Mouse (Mus musculus): Measurements from ENCODE around the gene Mt4. TPM values are rescaled to one million over a fixed set of nuclear protein-coding genes. Genes with fewer than 3 reads are reported as not detected.
"Not testable (repeated sequence)": the region's sequence is repeated elsewhere in the genome, so short reads cannot be mapped to it uniquely, and the experiment has no call there.

Mt4 gene
- polyA plus RNA-seq, 1 experiment: not detected

DNA sequence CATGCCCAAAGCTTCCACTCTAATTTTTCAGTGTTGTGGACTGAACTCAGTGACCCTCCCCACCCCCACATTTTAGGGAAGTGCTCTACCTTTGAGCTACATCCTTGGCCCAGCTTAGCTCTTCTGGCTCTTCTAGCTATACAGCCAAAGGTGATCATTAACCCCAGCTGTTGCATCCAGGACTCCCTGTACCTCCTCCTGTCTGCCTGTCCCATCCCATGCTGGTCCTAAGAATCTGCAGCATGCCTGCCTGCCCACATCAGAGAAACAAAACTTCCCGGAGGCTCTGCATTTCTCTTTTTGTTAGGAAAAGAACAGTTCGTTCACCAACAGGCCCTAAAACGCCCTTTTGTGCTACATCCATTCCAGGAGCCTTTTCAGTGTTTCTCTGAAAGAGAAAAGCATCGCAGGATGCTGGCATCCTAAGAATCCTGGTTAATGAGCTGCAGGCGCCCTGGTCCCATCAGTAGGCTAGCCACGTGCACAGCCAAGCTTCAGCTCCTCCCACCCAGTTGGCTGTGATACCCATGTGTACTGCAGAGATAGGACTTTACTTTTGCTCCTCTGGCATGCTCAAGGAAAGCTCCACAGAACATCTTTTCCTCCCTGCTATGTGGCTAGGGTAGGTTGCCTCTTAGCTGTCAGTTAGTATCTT, 18.1 kb upstream of the Mt4 start:
- no peak overlapping the region for H3K27ac ChIP-seq (ENCODE audit: control insufficient read depth, insufficient read depth, low read depth, low read length)
- no peak overlapping the region for H3K4me3 ChIP-seq (ENCODE audit: control insufficient read depth, low read depth, low read length)
- TF ChIP-seq CTCF (IDR thresholded peaks at IDR 0.05; ENCODE audit: control insufficient read depth, insufficient read depth, insufficient replicate concordance, low read depth, low read length): no peak
- no peak for TF ChIP-seq POLR2A (IDR thresholded peaks at IDR 0.05; ENCODE audit: control insufficient read depth, low read depth, low read length)
- H3K36me3 ChIP-seq (ENCODE audit: control insufficient read depth, insufficient read depth, low read length): no peaks in the 10 kb centered on the region
- no peaks in the 10 kb centered on the region; the same call in 1 of the 2 replicates for H3K4me1 ChIP-seq (ENCODE audit: control insufficient read depth, insufficient read depth, low read length)
- no peaks in the 10 kb centered on the region for H3K27me3 ChIP-seq (ENCODE audit: control insufficient read depth, insufficient read depth, low read length)

DNA sequence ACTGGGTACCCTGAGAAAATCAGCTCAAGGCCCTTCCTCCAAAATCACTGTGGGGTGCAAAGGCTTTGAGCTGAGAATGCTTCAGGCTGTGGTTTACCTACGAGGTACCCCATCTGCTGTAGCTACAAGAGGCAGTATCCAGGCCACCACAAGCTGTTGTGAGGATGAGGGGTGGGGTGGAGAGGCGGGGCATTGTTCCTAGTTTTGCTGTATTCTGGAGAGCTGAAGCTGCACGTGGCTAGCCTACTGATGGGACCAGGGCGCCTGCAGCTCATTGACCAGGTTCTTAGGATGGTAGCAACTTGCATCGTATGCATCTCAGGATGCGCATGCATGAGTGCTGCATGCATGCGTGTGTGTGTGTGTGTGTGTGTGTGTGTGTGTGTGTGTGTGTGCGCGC, 15.4 kb upstream of the Mt4 start:
- no peaks in the 10 kb centered on the region for H3K36me3 ChIP-seq (ENCODE audit: control insufficient read depth, insufficient read depth, low read length)
- H3K4me3 ChIP-seq (ENCODE audit: control insufficient read depth, low read depth, low read length): no peak overlapping the region
- no peak overlapping the region for H3K27ac ChIP-seq (ENCODE audit: control insufficient read depth, insufficient read depth, low read depth, low read length)
- TF ChIP-seq POLR2A (IDR thresholded peaks at IDR 0.05; ENCODE audit: control insufficient read depth, low read depth, low read length): no peak
- no peak for TF ChIP-seq CTCF (IDR thresholded peaks at IDR 0.05; ENCODE audit: control insufficient read depth, insufficient read depth, insufficient replicate concordance, low read depth, low read length)
- H3K4me1 ChIP-seq (ENCODE audit: control insufficient read depth, insufficient read depth, low read length): peaks cover 3% of the 10 kb centered on the region
- no peaks in the 10 kb centered on the region for H3K27me3 ChIP-seq (ENCODE audit: control insufficient read depth, insufficient read depth, low read length)

DNA sequence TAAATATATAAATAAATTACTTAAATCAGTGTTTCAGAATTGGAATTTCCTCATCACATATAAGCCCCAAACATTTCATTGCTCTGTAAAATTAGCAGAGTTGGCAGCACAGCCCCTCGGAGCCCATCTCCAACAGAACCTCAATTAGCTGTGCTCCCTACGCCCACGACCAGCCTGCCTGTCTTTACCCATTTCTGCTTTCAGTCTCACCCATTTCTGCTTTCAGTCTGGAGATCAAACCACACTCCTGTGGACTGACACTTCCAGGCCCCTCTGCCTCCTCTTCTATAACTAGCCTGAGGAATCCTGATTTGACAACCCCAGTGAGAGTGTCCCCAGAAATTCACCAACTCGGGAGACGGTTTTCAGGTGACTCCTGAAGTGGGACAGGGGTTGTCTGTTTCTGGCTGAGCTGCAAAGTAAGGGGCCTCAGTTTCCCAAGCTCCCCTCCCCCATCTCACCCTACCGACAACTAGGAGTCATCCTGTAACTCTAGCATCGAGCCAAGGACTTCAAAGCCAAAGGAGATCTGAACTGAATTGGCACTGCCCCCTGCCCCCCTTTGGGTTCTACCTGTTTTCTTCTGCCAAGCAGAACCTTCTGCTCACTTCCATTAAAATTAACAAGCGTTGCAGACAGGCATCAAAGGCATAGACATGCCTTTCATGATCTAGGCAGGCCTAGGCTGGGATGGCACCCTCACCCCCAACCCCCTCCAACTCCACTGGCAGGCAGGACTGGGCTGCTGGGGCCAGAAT, 14.1 kb upstream of the Mt4 start:
- Histone ChIP-seq H3K27ac (ENCODE audit: control insufficient read depth, insufficient read depth, low read depth, low read length) (no peak overlapping the region), H3K4me3 (ENCODE audit: control insufficient read depth, low read depth, low read length) (no peak overlapping the region), H3K27me3 (ENCODE audit: control insufficient read depth, insufficient read depth, low read length) (no peaks in the 10 kb centered on the region), H3K4me1 (ENCODE audit: control insufficient read depth, insufficient read depth, low read length) (peaks cover 3% of the 10 kb centered on the region), H3K36me3 (ENCODE audit: control insufficient read depth, insufficient read depth, low read length) (no peaks in the 10 kb centered on the region)
- TF ChIP-seq CTCF (IDR thresholded peaks at IDR 0.05; ENCODE audit: control insufficient read depth, insufficient read depth, insufficient replicate concordance, low read depth, low read length) (no peak), POLR2A (IDR thresholded peaks at IDR 0.05; ENCODE audit: control insufficient read depth, low read depth, low read length) (no peak)

DNA sequence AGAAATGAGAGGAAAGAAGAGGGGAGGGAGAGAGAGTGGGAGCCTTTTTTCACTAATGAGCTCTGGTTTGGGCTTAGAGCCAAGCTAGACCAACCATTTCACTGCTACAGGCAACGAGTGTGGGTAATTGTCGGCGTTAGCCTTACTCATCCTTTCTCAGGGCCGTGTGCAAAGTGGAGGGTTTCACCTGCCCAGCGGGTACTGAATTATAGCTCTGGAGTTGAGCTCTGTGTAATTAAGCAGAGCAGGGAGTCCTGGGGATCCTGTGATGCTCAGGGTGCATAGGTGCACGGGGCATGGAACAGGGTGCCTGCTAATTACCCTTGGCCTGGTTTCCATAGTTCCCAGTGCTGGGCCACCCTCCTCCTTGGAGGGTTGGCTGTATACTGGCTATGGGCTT, 9.3 kb upstream of the Mt4 start:
- Histone ChIP-seq H3K27ac (ENCODE audit: control insufficient read depth, insufficient read depth, low read depth, low read length) (no peak overlapping the region), H3K36me3 (ENCODE audit: control insufficient read depth, insufficient read depth, low read length) (no peaks in the 10 kb centered on the region), H3K27me3 (ENCODE audit: control insufficient read depth, insufficient read depth, low read length) (no peaks in the 10 kb centered on the region), H3K4me1 (ENCODE audit: control insufficient read depth, insufficient read depth, low read length) (peaks cover 3% of the 10 kb centered on the region; the same call in 1 of the 2 replicates), H3K4me3 (ENCODE audit: control insufficient read depth, low read depth, low read length) (no peak overlapping the region)
- TF ChIP-seq CTCF (IDR thresholded peaks at IDR 0.05; ENCODE audit: control insufficient read depth, insufficient read depth, insufficient replicate concordance, low read depth, low read length) (no peak), POLR2A (IDR thresholded peaks at IDR 0.05; ENCODE audit: control insufficient read depth, low read depth, low read length) (no peak)

DNA sequence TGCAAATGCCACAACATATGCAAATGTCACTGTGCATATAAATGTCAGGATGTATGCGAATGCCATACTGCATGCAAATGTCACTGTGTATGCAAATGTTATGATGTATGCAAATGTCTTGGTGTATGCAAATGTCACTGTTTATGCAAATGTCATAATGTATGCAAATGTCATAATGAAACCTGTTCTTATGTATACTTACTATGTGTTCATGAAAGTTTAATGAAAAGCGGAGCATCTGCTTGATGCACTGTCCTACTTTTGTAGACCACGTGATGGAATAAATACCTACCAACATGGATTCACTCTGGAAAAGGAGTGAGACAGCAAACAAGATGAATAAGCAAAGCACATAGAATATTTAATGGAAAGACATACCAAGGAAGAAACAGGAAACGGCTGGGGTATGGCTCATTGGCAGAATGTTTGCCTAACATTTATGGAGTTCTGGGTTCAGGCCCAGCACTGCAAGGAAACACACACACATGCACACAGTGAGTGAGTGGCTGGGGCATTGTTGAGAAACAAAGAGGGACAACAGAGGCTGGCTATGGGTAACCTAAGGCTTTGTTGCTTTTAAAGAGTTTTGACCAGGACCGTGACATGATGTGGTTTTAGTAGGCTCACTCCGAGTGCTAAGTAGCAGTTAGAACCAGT, 7.7 kb upstream of the Mt4 start:
- H3K4me1 ChIP-seq (ENCODE audit: control insufficient read depth, insufficient read depth, low read length): peaks cover 3% of the 10 kb centered on the region; the same call in 1 of the 2 replicates
- no peak for TF ChIP-seq POLR2A (IDR thresholded peaks at IDR 0.05; ENCODE audit: control insufficient read depth, low read depth, low read length)
- no peaks in the 10 kb centered on the region for H3K36me3 ChIP-seq (ENCODE audit: control insufficient read depth, insufficient read depth, low read length)

DNA sequence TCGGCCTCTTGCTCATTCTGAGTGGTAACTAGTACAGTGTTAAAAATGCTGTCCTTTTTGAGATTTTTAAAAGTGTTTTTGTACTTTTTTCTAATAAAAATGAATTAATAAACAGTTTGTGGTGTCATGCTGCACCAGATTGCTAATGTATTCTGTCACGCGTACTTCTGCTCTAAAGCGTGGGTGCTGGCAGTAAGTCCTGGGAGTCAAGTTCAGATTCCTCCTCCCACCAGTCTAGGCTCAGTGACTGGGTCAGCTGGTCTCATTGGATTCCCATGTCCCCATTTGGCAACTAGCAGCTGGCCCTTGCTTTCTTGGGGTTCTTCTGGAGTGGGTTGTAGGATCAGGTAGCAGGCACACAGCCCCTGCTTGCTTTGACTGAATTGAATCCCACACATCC, 6.9 kb upstream of the Mt4 start:
- TF ChIP-seq POLR2A (IDR thresholded peaks at IDR 0.05; ENCODE audit: control insufficient read depth, low read depth, low read length) (no peak), CTCF (IDR thresholded peaks at IDR 0.05; ENCODE audit: control insufficient read depth, insufficient read depth, insufficient replicate concordance, low read depth, low read length) (no peak)
- H3K27ac ChIP-seq (ENCODE audit: control insufficient read depth, insufficient read depth, low read depth, low read length): no peak overlapping the region
- peak overlapping the region; percentile 17 for H3K4me3 ChIP-seq (ENCODE audit: control insufficient read depth, low read depth, low read length)
- no peaks in the 10 kb centered on the region for H3K4me1 ChIP-seq (ENCODE audit: control insufficient read depth, insufficient read depth, low read length)
- no peaks in the 10 kb centered on the region for H3K36me3 ChIP-seq (ENCODE audit: control insufficient read depth, insufficient read depth, low read length)
- no peaks in the 10 kb centered on the region for H3K27me3 ChIP-seq (ENCODE audit: control insufficient read depth, insufficient read depth, low read length)

More for the DNA sequence above, 7.7 kb upstream of the Mt4 start:
- Histone ChIP-seq H3K27ac (ENCODE audit: control insufficient read depth, insufficient read depth, low read depth, low read length) (no peak overlapping the region), H3K27me3 (ENCODE audit: control insufficient read depth, insufficient read depth, low read length) (no peaks in the 10 kb centered on the region), H3K4me3 (ENCODE audit: control insufficient read depth, low read depth, low read length) (no peak overlapping the region; the same call in 1 of the 2 replicates)

DNA sequence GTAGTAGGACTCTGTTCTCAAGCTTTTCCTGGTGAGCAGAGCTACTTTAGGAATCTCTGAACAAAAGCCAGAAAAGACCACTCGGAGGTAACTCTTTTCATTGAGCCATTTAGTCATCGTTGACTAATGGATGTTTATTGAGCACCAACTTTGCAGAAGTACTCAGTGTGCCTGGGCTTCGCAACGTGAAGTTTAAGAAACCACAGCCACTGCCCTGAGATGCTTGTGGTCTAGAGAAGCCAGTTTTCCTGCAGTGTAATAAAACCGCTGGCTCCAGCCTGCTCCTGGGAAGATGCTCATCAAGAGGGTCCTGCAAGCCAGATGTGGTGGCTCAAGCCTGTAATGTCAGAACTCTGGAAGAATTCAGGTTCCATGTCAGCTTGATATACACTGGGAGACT, 4.9 kb upstream of the Mt4 start:
- TF ChIP-seq CTCF (IDR thresholded peaks at IDR 0.05; ENCODE audit: control insufficient read depth, insufficient read depth, insufficient replicate concordance, low read depth, low read length) (no peak), POLR2A (IDR thresholded peaks at IDR 0.05; ENCODE audit: control insufficient read depth, low read depth, low read length) (no peak)

DNA sequence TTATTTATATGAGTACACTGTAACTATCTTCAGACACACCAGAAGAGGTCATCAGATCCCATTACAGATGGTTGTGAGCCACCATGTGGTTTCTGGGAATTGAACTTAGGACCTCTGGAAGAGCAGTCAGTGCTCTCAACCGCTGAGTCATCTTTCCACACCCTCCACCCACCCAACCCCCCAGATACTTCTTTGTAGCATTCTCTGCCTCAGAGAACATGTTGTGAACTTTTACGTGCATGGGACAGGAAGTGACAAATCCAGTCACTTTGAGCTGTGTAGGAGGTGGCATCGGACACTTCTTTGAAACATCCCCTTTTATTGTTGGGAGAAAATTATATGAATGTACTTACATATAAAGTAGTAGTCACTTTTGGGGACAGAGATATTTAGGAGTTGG, 2.4 kb upstream of the Mt4 start:
- not testable (repeated sequence) for H3K4me3 ChIP-seq (ENCODE audit: control insufficient read depth, low read depth, low read length); H3K27me3 ChIP-seq (ENCODE audit: control insufficient read depth, insufficient read depth, low read length); H3K27ac ChIP-seq (ENCODE audit: control insufficient read depth, insufficient read depth, low read depth, low read length); H3K4me1 ChIP-seq (ENCODE audit: control insufficient read depth, insufficient read depth, low read length); H3K36me3 ChIP-seq (ENCODE audit: control insufficient read depth, insufficient read depth, low read length)

More for the DNA sequence above, 4.9 kb upstream of the Mt4 start:
- no peak overlapping the region for H3K27ac ChIP-seq (ENCODE audit: control insufficient read depth, insufficient read depth, low read depth, low read length)
- H3K4me3 ChIP-seq (ENCODE audit: control insufficient read depth, low read depth, low read length): no peak overlapping the region
- H3K27me3 ChIP-seq (ENCODE audit: control insufficient read depth, insufficient read depth, low read length): no peaks in the 10 kb centered on the region
- no peaks in the 10 kb centered on the region for H3K36me3 ChIP-seq (ENCODE audit: control insufficient read depth, insufficient read depth, low read length)
- no peaks in the 10 kb centered on the region for H3K4me1 ChIP-seq (ENCODE audit: control insufficient read depth, insufficient read depth, low read length)

Measured in testis, adult 2 months (tissue).